Mouse (Mus musculus) right cerebral cortex, postnatal 36 days (tissue): ENCODE results near the gene Nubpl.
"Not testable (repeated sequence)": the region's sequence is repeated elsewhere in the genome, so short reads cannot be mapped to it uniquely, and the experiment has no call there.

Experiments
- DNase-seq, 2 experiments: peaks; one replicate each; pipeline ENCODE4 v3.0.0; 2022; ENCODE audit warnings: low spot score in 2 of 2, mixed read lengths in 1 of 2

The Nubpl gene

GRCm38 (mm10) chr12:52097650-52098070, at the start of gene Nubpl:
Gene Nubpl (plus strand): TSS chr12:52097737.
- peak; percentile 82 to 91 for DNase-seq

GRCm38 (mm10) chr12:52049324-52049723, 48.2 kb upstream of the Nubpl start:
- DNase-seq = no peak

- DNase-seq = not testable (repeated sequence)
Observed at GRCm38 (mm10) chr12:52079296-52079695, 18.2 kb upstream of the Nubpl start.

- DNase-seq = no peak
Observed at GRCm38 (mm10) chr12:52097049-52097649, 388 bp upstream of the Nubpl start.

GRCm38 (mm10) chr12:52120276-52120675, 22.7 kb downstream of the Nubpl start:
- DNase-seq = no peak

- no peak for DNase-seq
Observed at GRCm38 (mm10) chr12:52126407-52126806, 28.9 kb downstream of the Nubpl start.

GRCm38 (mm10) chr12:52129072-52129471, 31.5 kb downstream of the Nubpl start:
- no peak for DNase-seq

GRCm38 (mm10) chr12:52132256-52132655, 34.7 kb downstream of the Nubpl start:
- DNase-seq = no peak

GRCm38 (mm10) chr12:52138296-52138695, 40.8 kb downstream of the Nubpl start:
- no peak for DNase-seq

- no peak for DNase-seq
Observed at GRCm38 (mm10) chr12:52146639-52147038, 49.1 kb downstream of the Nubpl start.

GRCm38 (mm10) chr12:52149448-52149847, 51.9 kb downstream of the Nubpl start:
- DNase-seq = no peak

- DNase-seq = no peak
Observed at GRCm38 (mm10) chr12:52152071-52152470, 54.5 kb downstream of the Nubpl start.

- DNase-seq = no peak
Observed at GRCm38 (mm10) chr12:52154906-52155305, 57.4 kb downstream of the Nubpl start.

- DNase-seq = no peak
Observed at GRCm38 (mm10) chr12:52164414-52164813, 66.9 kb downstream of the Nubpl start.

- no peak for DNase-seq
Observed at GRCm38 (mm10) chr12:52186205-52186793, 88.8 kb downstream of the Nubpl start.

GRCm38 (mm10) chr12:52186963-52187590, 89.5 kb downstream of the Nubpl start:
- DNase-seq = peak in 1 of 2 experiments; percentile 10

GRCm38 (mm10) chr12:52198471-52198870, 100.9 kb downstream of the Nubpl start:
- no peak for DNase-seq

GRCm38 (mm10) chr12:52209121-52209610, 111.6 kb downstream of the Nubpl start:
- DNase-seq = no peak

GRCm38 (mm10) chr12:52211144-52211543, 113.6 kb downstream of the Nubpl start:
- no peak for DNase-seq

- DNase-seq = no peak
Observed at GRCm38 (mm10) chr12:52214837-52215236, 117.3 kb downstream of the Nubpl start.

- no peak for DNase-seq
Observed at GRCm38 (mm10) chr12:52224954-52225353, 127.4 kb downstream of the Nubpl start.

- DNase-seq = no peak
Observed at GRCm38 (mm10) chr12:52228746-52229145, 131.2 kb downstream of the Nubpl start.

GRCm38 (mm10) chr12:52231929-52232328, 134.4 kb downstream of the Nubpl start:
- not testable (repeated sequence) for DNase-seq
